Mouse (Mus musculus) small intestine, adult 2 months (tissue): ENCODE results near the gene Adad2. TPM values are rescaled to one million over a fixed set of nuclear protein-coding genes. Genes with fewer than 3 reads are reported as not detected.

Experiments
- H3K27ac ChIP-seq: fragments of 200-500 bp; 2 replicates; pipeline ENCODE4 v1.5.1; 2012; ENCODE audit warnings: low read depth, low read length, control low read depth, inconsistent platforms; ENCODE audit not compliant: insufficient read depth
- H3K27me3 ChIP-seq: fragments of 200-500 bp; 2 replicates; pipeline ENCODE4 v1.6.1; 2012; ENCODE audit warnings: mild to moderate bottlenecking, moderate library complexity, low read length, inconsistent platforms; ENCODE audit not compliant: control insufficient read depth, insufficient read depth
- H3K36me3 ChIP-seq: fragments of 200-500 bp; 2 replicates; pipeline ENCODE4 v1.6.1; 2012; ENCODE audit warnings: mild to moderate bottlenecking, low read length, control low read depth, inconsistent platforms; ENCODE audit not compliant: control insufficient read depth, insufficient read depth
- H3K4me1 ChIP-seq: fragments of 200-500 bp; 2 replicates; pipeline ENCODE4 v1.6.1; 2012; ENCODE audit warnings: low read length, inconsistent platforms, mixed read lengths; ENCODE audit not compliant: control insufficient read depth, insufficient read depth, insufficient read length
- H3K4me3 ChIP-seq: fragments of 200-500 bp; 2 replicates; pipeline ENCODE4 v1.5.1; 2012; ENCODE audit warnings: low read depth, mild to moderate bottlenecking, control low read depth, inconsistent platforms, low read length, moderate library complexity
- CTCF ChIP-seq: fragments of 200-500 bp; IDR thresholded peaks from 2 replicates; pipeline ENCODE4 v1.5.1; 2012; ENCODE audit warnings: low read depth, mild to moderate bottlenecking, control low read depth, inconsistent platforms, low read length, moderate library complexity, mixed read lengths; ENCODE audit not compliant: insufficient replicate concordance, insufficient read length; ENCODE audit errors: extremely low read depth
- POLR2A ChIP-seq: fragments of 200-500 bp; IDR thresholded peaks from 2 replicates; pipeline ENCODE4 v1.6.1; 2012; ENCODE audit warnings: low read depth, mild to moderate bottlenecking, control low read depth, inconsistent platforms, low read length, moderate library complexity
- WGBS: fragments of 180-500 bp; shearing (Covaris S2); methylation state at CpG from one replicate; pipeline ENCODE4 v1.1.7; 2018; 5-methylcytosine and 5-hydroxymethylcytosine counted together
- polyA plus RNA-seq: library from polyadenylated mRNA; depleted of rRNA; stranded (reverse); fragments of >200 nt; gene quantifications from 2 replicates; pipeline ENCODE4 v1.2.3, GENCODE M21; 2012

The Adad2 gene
- polyA plus RNA-seq, 1 experiment: 0.96 TPM

GRCm38 (mm10) chr8:119639798-119640197 lies 27.3 kb downstream of the Adad2 start:
- Histone ChIP-seq H3K4me1 (peaks cover 16% of the 10 kb centered on the region), H3K27me3 (no peaks in the 10 kb centered on the region), H3K27ac (0 out of 2 replicates have a peak overlapping the region, but pooled peaks have one; percentile 7), H3K36me3 (no peaks in the 10 kb centered on the region), H3K4me3 (no peak overlapping the region)
- WGBS: 17% methylated on average over 7 of the region's 7 CpGs
- TF ChIP-seq POLR2A (no peak), CTCF (no peak)

DNA sequence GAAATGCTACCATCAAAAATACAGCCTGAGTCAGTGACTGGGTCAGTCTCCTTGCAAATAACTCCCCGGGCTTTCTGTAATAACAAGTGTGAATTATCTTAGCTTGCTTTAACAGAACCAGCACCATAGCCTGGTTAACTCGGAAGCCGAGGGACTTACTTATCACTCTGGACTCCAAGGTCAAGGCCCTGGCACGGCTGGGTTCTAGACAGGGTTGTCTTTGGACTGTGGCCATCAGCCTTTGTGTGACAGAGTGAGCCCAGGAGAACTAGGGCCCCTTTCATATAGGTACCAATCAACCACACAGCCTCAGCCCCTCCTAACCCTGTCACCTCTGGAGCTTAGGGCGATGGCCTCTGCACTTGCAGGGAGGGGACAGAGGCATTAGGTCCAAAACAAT lies 28.5 kb downstream of the Adad2 start:
- no peaks in the 10 kb centered on the region for H3K36me3 ChIP-seq
- TF ChIP-seq CTCF (no peak), POLR2A (no peak)
- no peak overlapping the region for H3K4me3 ChIP-seq
- no peak overlapping the region for H3K27ac ChIP-seq
- 37% methylated on average over 5 of the region's 5 CpGs for WGBS
- peaks cover 13% of the 10 kb centered on the region; the same call in 1 of the 2 replicates for H3K4me1 ChIP-seq
- no peaks in the 10 kb centered on the region for H3K27me3 ChIP-seq

- Histone ChIP-seq H3K4me3 (no peak overlapping the region), H3K4me1 (peaks cover 13% of the 10 kb centered on the region; the same call in 1 of the 2 replicates), H3K36me3 (no peaks in the 10 kb centered on the region), H3K27me3 (no peaks in the 10 kb centered on the region), H3K27ac (no peak overlapping the region)
- TF ChIP-seq POLR2A: no peak
- TF ChIP-seq CTCF: no peak
- 97% methylated on average over 1 of the region's 1 CpGs for WGBS
Measured at GRCm38 (mm10) chr8:119642960-119643359, 30.4 kb downstream of the Adad2 start.

DNA sequence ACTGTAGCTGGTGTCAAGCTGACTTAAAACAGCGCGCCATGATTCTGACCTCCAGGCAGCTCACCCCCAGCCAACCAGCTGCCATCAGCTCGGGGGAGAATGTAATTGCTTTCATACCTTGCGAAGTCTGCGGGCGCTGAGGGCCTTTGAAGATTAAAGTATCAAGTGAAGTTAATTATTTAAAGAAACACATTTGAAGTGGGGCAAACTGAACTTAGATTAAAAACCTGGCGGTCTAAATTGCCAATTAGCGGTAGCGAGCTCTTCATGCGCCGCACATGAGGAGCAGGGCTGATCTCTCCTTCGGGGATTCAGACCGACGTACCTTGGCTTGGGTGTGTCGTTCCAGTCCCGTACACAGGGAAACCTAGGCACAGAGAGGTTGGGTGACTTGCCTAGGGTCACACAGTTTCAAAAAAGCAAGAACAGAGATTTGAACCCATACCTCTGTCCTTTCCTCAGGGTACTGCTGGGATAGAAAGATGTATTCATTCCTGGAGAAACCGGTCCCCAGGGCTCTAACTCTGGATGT lies 31.9 kb downstream of the Adad2 start:
- H3K4me3 ChIP-seq: no peak overlapping the region
- WGBS: 39% methylated on average over 17 of the region's 17 CpGs

DNA sequence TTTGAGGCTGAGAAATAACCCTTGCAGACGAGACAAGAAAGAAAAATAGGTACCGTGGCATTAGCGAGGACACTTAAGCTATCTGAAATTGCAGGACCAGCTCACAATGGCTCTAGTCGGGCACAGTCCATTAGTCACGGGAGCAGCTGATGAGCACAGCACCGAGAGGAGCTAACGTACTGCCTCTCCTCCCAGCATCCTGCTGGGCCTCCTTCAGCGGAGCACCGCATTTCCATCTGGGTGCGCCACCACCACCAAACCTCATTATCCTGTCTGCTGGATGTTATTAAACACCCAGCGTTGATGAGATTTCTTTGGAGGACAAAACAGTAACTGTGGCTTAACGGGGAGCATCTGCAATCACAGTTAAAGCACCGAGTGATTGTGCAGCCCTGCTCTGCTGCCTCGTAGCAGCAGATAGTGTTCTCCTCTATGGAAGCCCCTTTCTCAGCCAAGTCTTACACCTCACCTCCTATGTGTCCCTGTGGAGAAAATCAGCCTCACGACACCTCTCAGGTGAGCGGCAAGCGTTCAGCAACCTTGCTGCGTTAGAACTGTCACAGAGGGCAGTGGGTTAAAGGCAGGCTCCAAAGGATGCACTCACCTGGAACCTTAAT lies 32.5 kb downstream of the Adad2 start:
- Histone ChIP-seq H3K4me3 (no peak overlapping the region), H3K4me1 (peaks cover 13% of the 10 kb centered on the region; the same call in 1 of the 2 replicates), H3K27ac (no peak overlapping the region), H3K36me3 (no peaks in the 10 kb centered on the region), H3K27me3 (no peaks in the 10 kb centered on the region)
- TF ChIP-seq POLR2A: no peak
- TF ChIP-seq CTCF: no peak
- WGBS: 65% methylated on average over 18 of the region's 18 CpGs

More for the DNA sequence above, 31.9 kb downstream of the Adad2 start:
- Histone ChIP-seq H3K27ac (no peak overlapping the region), H3K27me3 (no peaks in the 10 kb centered on the region), H3K36me3 (no peaks in the 10 kb centered on the region), H3K4me1 (peaks cover 13% of the 10 kb centered on the region; the same call in 1 of the 2 replicates)
- no peak for TF ChIP-seq CTCF

- Histone ChIP-seq H3K4me3 (no peak overlapping the region), H3K36me3 (no peaks in the 10 kb centered on the region), H3K27ac (no peak overlapping the region), H3K4me1 (peaks cover 6% of the 10 kb centered on the region; the same call in 1 of the 2 replicates), H3K27me3 (no peaks in the 10 kb centered on the region)
- no peak for TF ChIP-seq POLR2A
- peak; percentile 35; the same call in 1 of the 2 replicates for TF ChIP-seq CTCF
- 73% methylated on average over 3 of the region's 3 CpGs for WGBS
Measured at GRCm38 (mm10) chr8:119646197-119646596, 33.6 kb downstream of the Adad2 start.

GRCm38 (mm10) chr8:119646846-119647245 lies 34.3 kb downstream of the Adad2 start:
- Histone ChIP-seq H3K27me3 (no peaks in the 10 kb centered on the region), H3K4me3 (no peak overlapping the region), H3K27ac (no peak overlapping the region), H3K4me1 (peaks cover 6% of the 10 kb centered on the region; the same call in 1 of the 2 replicates), H3K36me3 (no peaks in the 10 kb centered on the region)
- 84% methylated on average over 7 of the region's 7 CpGs for WGBS
- no peak for TF ChIP-seq POLR2A
- TF ChIP-seq CTCF: no peak

DNA sequence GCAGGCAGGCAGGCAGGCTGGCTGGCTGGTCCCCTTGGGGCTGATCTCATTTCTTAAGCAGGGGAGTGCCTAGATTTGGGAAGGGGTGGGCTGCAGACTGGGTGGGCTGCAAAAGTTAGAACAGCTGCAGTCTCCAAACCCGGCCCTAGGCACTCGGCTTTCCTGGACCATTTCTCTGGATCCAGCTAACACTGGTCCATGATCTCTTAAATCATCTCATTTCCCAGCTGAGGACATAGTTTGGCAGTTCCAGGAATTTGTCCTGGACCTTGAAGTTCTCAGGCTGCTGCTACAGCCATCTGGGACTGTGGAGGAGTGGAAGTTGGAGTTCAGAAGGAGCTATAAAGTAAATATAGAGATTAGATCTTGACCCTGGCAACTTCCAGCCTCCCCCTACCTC lies 38.8 kb downstream of the Adad2 start:
- Histone ChIP-seq H3K4me1 (no peaks in the 10 kb centered on the region), H3K36me3 (no peaks in the 10 kb centered on the region), H3K27me3 (no peaks in the 10 kb centered on the region), H3K27ac (no peak overlapping the region), H3K4me3 (no peak overlapping the region)
- TF ChIP-seq POLR2A (no peak), CTCF (no peak)
- WGBS: 54% methylated on average over 2 of the region's 2 CpGs
